Mouse (Mus musculus) midbrain, embryonic 10.5 days (tissue): ENCODE results near the gene 1700056E22Rik. TPM values are rescaled to one million over a fixed set of nuclear protein-coding genes. Genes with fewer than 3 reads are reported as not detected.
A peak's percentile ranks its signal among the peaks of the same experiment; 100 is the strongest.

Source experiments
- DNase-seq: peaks from one replicate; pipeline ENCODE4 v3.0.0-alpha.2; 2017; ENCODE audit warnings: low spot score
- H3K27ac ChIP-seq: fragments of 300-500 bp; sonication (generic); replicated peaks from 2 replicates; pipeline ENCODE4 v1.5.1; 2016; ENCODE audit warnings: mild to moderate bottlenecking
- H3K27me3 ChIP-seq: fragments of 300-500 bp; sonication (generic); 2 replicates; pipeline ENCODE4 v1.6.1; 2016; ENCODE audit warnings: low read depth, mild to moderate bottlenecking; ENCODE audit not compliant: poor library complexity, severe bottlenecking
- H3K36me3 ChIP-seq: fragments of 300-500 bp; sonication (generic); 2 replicates; pipeline ENCODE4 v1.6.1; 2016; ENCODE audit warnings: mild to moderate bottlenecking, moderate library complexity
- H3K4me1 ChIP-seq: fragments of 300-500 bp; sonication (generic); 2 replicates; pipeline ENCODE4 v1.6.1; 2016
- H3K4me3 ChIP-seq: fragments of 300-500 bp; sonication (generic); 2 replicates; pipeline ENCODE4 v1.5.1; 2016; ENCODE audit warnings: mild to moderate bottlenecking, moderate library complexity
- H3K9me3 ChIP-seq: fragments of 300-500 bp; sonication (generic); replicated peaks from 2 replicates; pipeline ENCODE4 v1.6.1; 2016; ENCODE audit warnings: mild to moderate bottlenecking
- WGBS: fragments of 180-500 bp; shearing (Covaris S2); methylation state at CpG from one replicate; pipeline ENCODE4 v1.1.7; 2016; 5-methylcytosine and 5-hydroxymethylcytosine counted together
- polyA plus RNA-seq: library from polyadenylated mRNA; unstranded; fragments of >200 nt; fragmentation: Nextera tagmentation; extraction: Ambion mirVana; gene quantifications from 2 replicates; pipeline ENCODE4 v1.2.1, GENCODE M21; 2016

1700056E22Rik gene
- polyA plus RNA-seq, 1 experiment from 2014 or later, result 2.1 TPM

GRCm38 (mm10) chr1:184030070-184030802 is 3.9 kb downstream of the 1700056E22Rik start:
- H3K9me3 ChIP-seq, result no peaks in the 10 kb centered on the region
- no peaks in the 10 kb centered on the region for H3K36me3 ChIP-seq
- peaks cover 10% of the 10 kb centered on the region for H3K27me3 ChIP-seq
- H3K4me3 ChIP-seq, result no peak overlapping the region
- H3K4me1 ChIP-seq, result peaks cover 17% of the 10 kb centered on the region
- no peak for DNase-seq
- no peak overlapping the region for H3K27ac ChIP-seq
- WGBS, result 88% methylated on average over 8 of the region's 8 CpGs

- Histone ChIP-seq H3K9me3 (no peaks in the 10 kb centered on the region), H3K4me1 (peaks cover 10% of the 10 kb centered on the region), H3K36me3 (no peaks in the 10 kb centered on the region), H3K27me3 (peaks cover 5% of the 10 kb centered on the region), H3K4me3 (no peak overlapping the region), H3K27ac (no peak overlapping the region)
- 86% methylated on average over 3 of the region's 3 CpGs for WGBS
- DNase-seq, result no peak
Observed at GRCm38 (mm10) chr1:184027039-184027438, 7.1 kb downstream of the 1700056E22Rik start.

GRCm38 (mm10) chr1:184025079-184025478 is 9.0 kb downstream of the 1700056E22Rik start:
- Histone ChIP-seq H3K36me3 (no peaks in the 10 kb centered on the region), H3K4me1 (peaks cover 10% of the 10 kb centered on the region), H3K4me3 (no peak overlapping the region), H3K27ac (no peak overlapping the region), H3K9me3 (no peaks in the 10 kb centered on the region), H3K27me3 (peaks cover 5% of the 10 kb centered on the region; the same call in 1 of the 2 replicates)
- WGBS, result 85% methylated on average over 5 of the region's 5 CpGs
- DNase-seq, result no peak

GRCm38 (mm10) chr1:184024631-184025030 is 9.5 kb downstream of the 1700056E22Rik start:
- Histone ChIP-seq H3K27me3 (peaks cover 4% of the 10 kb centered on the region; the same call in 1 of the 2 replicates), H3K9me3 (no peaks in the 10 kb centered on the region), H3K4me1 (peaks cover 12% of the 10 kb centered on the region), H3K27ac (no peak overlapping the region), H3K4me3 (no peak overlapping the region), H3K36me3 (no peaks in the 10 kb centered on the region)
- no peak for DNase-seq
- 93% methylated on average over 2 of the region's 2 CpGs for WGBS

GRCm38 (mm10) chr1:184023971-184024370 is 10.1 kb downstream of the 1700056E22Rik start:
- WGBS, result 24% methylated on average over 2 of the region's 2 CpGs

GRCm38 (mm10) chr1:184019722-184020107 is 14.4 kb downstream of the 1700056E22Rik start:
- Histone ChIP-seq H3K4me3 (no peak overlapping the region), H3K27ac (no peak overlapping the region), H3K4me1 (peaks cover 20% of the 10 kb centered on the region), H3K36me3 (no peaks in the 10 kb centered on the region), H3K9me3 (no peaks in the 10 kb centered on the region), H3K27me3 (peaks cover 4% of the 10 kb centered on the region; the same call in 1 of the 2 replicates)
- 53% methylated on average over 6 of the region's 6 CpGs for WGBS
- no peak for DNase-seq

More at GRCm38 (mm10) chr1:184023971-184024370, 10.1 kb downstream of the 1700056E22Rik start:
- peaks cover 4% of the 10 kb centered on the region; the same call in 1 of the 2 replicates for H3K27me3 ChIP-seq
- no peak for DNase-seq
- no peaks in the 10 kb centered on the region for H3K36me3 ChIP-seq
- H3K4me1 ChIP-seq, result peaks cover 18% of the 10 kb centered on the region
- no peaks in the 10 kb centered on the region for H3K9me3 ChIP-seq
- H3K27ac ChIP-seq, result 0 out of 2 replicates have a peak overlapping the region, but pooled peaks have one; percentile 28
- H3K4me3 ChIP-seq, result no peak overlapping the region

- H3K4me1 ChIP-seq, result peaks cover 18% of the 10 kb centered on the region
- H3K27ac ChIP-seq, result no peak overlapping the region
- no peak overlapping the region for H3K4me3 ChIP-seq
- 43% methylated on average over 6 of the region's 6 CpGs for WGBS
- no peak for DNase-seq
- H3K9me3 ChIP-seq, result no peaks in the 10 kb centered on the region
- peaks cover 4% of the 10 kb centered on the region; the same call in 1 of the 2 replicates for H3K27me3 ChIP-seq
- H3K36me3 ChIP-seq, result no peaks in the 10 kb centered on the region
Observed at GRCm38 (mm10) chr1:184019042-184019721, 14.9 kb downstream of the 1700056E22Rik start.

- H3K27me3 ChIP-seq, result peaks cover 4% of the 10 kb centered on the region; the same call in 1 of the 2 replicates
- H3K4me1 ChIP-seq, result peaks cover 9% of the 10 kb centered on the region
- no peak overlapping the region for H3K27ac ChIP-seq
- H3K4me3 ChIP-seq, result no peak overlapping the region
- WGBS, result 92% methylated on average over 2 of the region's 2 CpGs
- H3K9me3 ChIP-seq, result no peaks in the 10 kb centered on the region
- no peak for DNase-seq
- no peaks in the 10 kb centered on the region for H3K36me3 ChIP-seq
Observed at GRCm38 (mm10) chr1:184017606-184018005, 16.5 kb downstream of the 1700056E22Rik start.

GRCm38 (mm10) chr1:184015995-184016730 is 17.9 kb downstream of the 1700056E22Rik start:
- H3K4me3 ChIP-seq, result no peak overlapping the region
- WGBS, result 82% methylated on average over 10 of the region's 10 CpGs
- no peaks in the 10 kb centered on the region for H3K9me3 ChIP-seq
- H3K36me3 ChIP-seq, result no peaks in the 10 kb centered on the region
- peaks cover 9% of the 10 kb centered on the region for H3K4me1 ChIP-seq
- no peak overlapping the region; the same call in 1 of the 2 replicates for H3K27ac ChIP-seq
- H3K27me3 ChIP-seq, result peaks cover 2% of the 10 kb centered on the region; the same call in 1 of the 2 replicates
- no peak for DNase-seq

GRCm38 (mm10) chr1:184014091-184014490 is 20.0 kb downstream of the 1700056E22Rik start:
- Histone ChIP-seq H3K4me1 (peaks cover 2% of the 10 kb centered on the region), H3K4me3 (no peak overlapping the region), H3K36me3 (no peaks in the 10 kb centered on the region), H3K9me3 (no peaks in the 10 kb centered on the region), H3K27ac (no peak overlapping the region), H3K27me3 (no peaks in the 10 kb centered on the region)
- WGBS, result 90% methylated on average over 3 of the region's 3 CpGs
- no peak for DNase-seq

- Histone ChIP-seq H3K4me3 (no peak within 1 kb of the TSS), H3K9me3 (no peaks in the 10 kb centered on the region), H3K27ac (no peak within 1 kb of the TSS), H3K36me3 (no peaks in the 10 kb centered on the region), H3K27me3 (no peaks in the 10 kb centered on the region), H3K4me1 (no peaks in the 10 kb centered on the region)
- 93% methylated on average over 4 of the region's 4 CpGs for WGBS
- no peak for DNase-seq
Observed at GRCm38 (mm10) chr1:184013106-184013505, 21.0 kb downstream of the 1700056E22Rik start, which contains the start of gene Dusp10. Dusp10 (plus strand) TSS chr1:184013302.

GRCm38 (mm10) chr1:184011311-184011710 is 22.8 kb downstream of the 1700056E22Rik start:
- Histone ChIP-seq H3K27me3 (no peaks in the 10 kb centered on the region), H3K27ac (no peak overlapping the region), H3K36me3 (no peaks in the 10 kb centered on the region), H3K4me3 (no peak overlapping the region), H3K9me3 (no peaks in the 10 kb centered on the region), H3K4me1 (no peaks in the 10 kb centered on the region)
- WGBS, result 93% methylated on average over 6 of the region's 6 CpGs
- no peak for DNase-seq
